Mouse (Mus musculus) stomach, postnatal 0 days (tissue): ENCODE data around the gene Ngfr. TPM values are rescaled to one million over a fixed set of nuclear protein-coding genes. Genes with fewer than 3 reads are reported as not detected.

Source experiments
- ATAC-seq: fragments of 200-750 bp; cut with Nextera tagmentation; 2 replicates; pipeline ENCODE4 v1.8.0; 2017; ENCODE audit not compliant: low FRiP score, low TSS enrichment
- DNase-seq: peaks from one replicate; pipeline ENCODE4 v3.0.0-alpha.2; 2016; ENCODE audit warnings: low spot score
- H3K27ac ChIP-seq: fragments of 300-500 bp; sonication (generic); replicated peaks from 2 replicates; pipeline ENCODE4 v1.5.1; 2014; ENCODE audit warnings: mild to moderate bottlenecking, control low read depth
- H3K27me3 ChIP-seq: fragments of 300-500 bp; sonication (generic); 2 replicates; pipeline ENCODE4 v1.6.1; 2014; ENCODE audit warnings: low read length; ENCODE audit not compliant: control insufficient read depth, insufficient read depth
- H3K36me3 ChIP-seq: fragments of 300-500 bp; sonication (generic); 2 replicates; pipeline ENCODE4 v1.6.1; 2014; ENCODE audit warnings: low read length, mixed read lengths; ENCODE audit not compliant: control insufficient read depth, insufficient read depth
- H3K4me1 ChIP-seq: fragments of 300-500 bp; sonication (generic); replicated peaks from 2 replicates; pipeline ENCODE4 v1.6.1; 2014; ENCODE audit warnings: antibody characterized with exemption; ENCODE audit not compliant: control insufficient read depth, insufficient read depth
- H3K4me2 ChIP-seq: fragments of 300-500 bp; sonication (generic); replicated peaks from 2 replicates; pipeline ENCODE4 v1.6.1; 2014; ENCODE audit warnings: low read depth, mild to moderate bottlenecking, control low read depth, moderate library complexity
- H3K4me3 ChIP-seq: fragments of 300-500 bp; sonication (generic); 2 replicates; pipeline ENCODE4 v1.5.1; 2014; ENCODE audit warnings: low read depth, low read length, control low read depth
- H3K9ac ChIP-seq: fragments of 300-500 bp; sonication (generic); 2 replicates; pipeline ENCODE4 v1.6.1; 2014; ENCODE audit warnings: mild to moderate bottlenecking, low read length, control low read depth, mixed read lengths
- H3K9me3 ChIP-seq: fragments of 300-500 bp; sonication (generic); 2 replicates; pipeline ENCODE4 v1.6.1; 2016; ENCODE audit warnings: low read length; ENCODE audit not compliant: control insufficient read depth
- CTCF ChIP-seq: IDR thresholded peaks from 2 replicates; pipeline ENCODE4 v1.5.1; 2016; ENCODE audit warnings: antibody characterized with exemption, low read depth, mild to moderate bottlenecking, moderate library complexity
- EP300 ChIP-seq: optimal IDR thresholded peaks from 2 replicates; pipeline ENCODE3; 2016; ENCODE audit warnings: antibody characterized with exemption
- WGBS: fragments of 180-500 bp; shearing (Covaris S2); extraction: QIAGEN DNeasy Blood & Tissue Kit; methylation state at CpG from one replicate; pipeline ENCODE4 v1.1.7; 2014; 5-methylcytosine and 5-hydroxymethylcytosine counted together
- polyA plus RNA-seq: library from polyadenylated mRNA; unstranded; fragments of >200 nt; fragmentation: Nextera tagmentation; extraction: Ambion mirVana; gene quantifications from 2 replicates; pipeline ENCODE4 v1.2.1, GENCODE M21; 2015

Ngfr gene
- polyA plus RNA-seq, 1 experiment from 2014 or later, result 3.9 TPM

DNA sequence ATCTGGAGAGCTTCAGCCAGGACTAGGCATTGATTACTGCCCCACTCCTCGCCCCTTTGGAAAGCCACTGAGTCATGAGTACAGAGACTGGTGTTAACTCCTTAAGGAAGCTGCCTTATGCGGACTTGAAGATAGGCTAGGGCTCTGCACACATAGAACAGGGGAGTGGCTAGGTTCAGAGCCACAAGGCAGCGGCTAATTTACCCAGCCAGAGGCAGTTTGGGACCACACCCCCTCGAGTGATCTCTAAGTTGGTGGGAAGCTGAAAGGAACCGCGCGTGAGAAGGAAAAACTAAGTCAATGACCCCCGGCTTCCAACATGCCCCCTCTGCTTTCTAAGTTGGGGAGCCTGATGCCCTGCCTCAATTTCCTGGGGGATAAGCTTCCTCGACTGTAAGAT is 2.9 kb downstream of the Ngfr start:
- WGBS, result 10% methylated on average over 9 of the region's 9 CpGs
- TF ChIP-seq CTCF, result no peak
- no peak for TF ChIP-seq EP300
- no peak overlapping the region for H3K4me3 ChIP-seq

DNA sequence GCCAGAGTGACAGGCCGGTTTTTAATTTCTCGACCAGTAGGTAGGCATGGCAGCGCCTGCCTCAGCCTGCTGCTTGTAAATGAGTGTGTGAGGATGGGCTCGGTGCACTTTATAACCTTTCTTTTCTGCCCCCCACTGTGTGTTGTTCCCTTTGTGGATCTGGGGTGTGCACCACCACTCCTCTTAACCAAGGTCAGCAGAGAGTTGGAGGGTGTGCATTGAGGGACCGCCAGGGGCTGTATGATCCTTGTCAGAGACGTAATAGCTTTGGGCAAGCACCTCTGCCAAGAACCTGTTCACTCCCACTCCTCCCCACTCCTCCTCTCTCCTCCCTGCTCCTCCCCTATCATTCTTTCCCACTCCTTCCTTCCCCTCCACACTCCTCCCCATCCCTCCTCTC is 4.1 kb downstream of the Ngfr start:
- no peak overlapping the region for H3K9ac ChIP-seq
- no peaks in the 10 kb centered on the region for H3K9me3 ChIP-seq
- no peak overlapping the region for H3K4me2 ChIP-seq
- 57% methylated on average over 6 of the region's 6 CpGs for WGBS
- no peaks in the 10 kb centered on the region for H3K36me3 ChIP-seq
- DNase-seq (no peak), ATAC-seq (no peak)
- H3K4me1 ChIP-seq, result no peaks in the 10 kb centered on the region; the same call in 1 of the 2 replicates
- no peak overlapping the region for H3K27ac ChIP-seq
- peaks cover 11% of the 10 kb centered on the region; the same call in 1 of the 2 replicates for H3K27me3 ChIP-seq
- no peak overlapping the region for H3K4me3 ChIP-seq
- TF ChIP-seq CTCF, result no peak
- no peak for TF ChIP-seq EP300

More for the DNA sequence above, 2.9 kb downstream of the Ngfr start:
- H3K4me1 ChIP-seq, result no peaks in the 10 kb centered on the region; the same call in 1 of the 2 replicates
- peak overlapping the region; percentile 59; the same call in 1 of the 2 replicates for H3K4me2 ChIP-seq
- no peaks in the 10 kb centered on the region for H3K9me3 ChIP-seq
- DNase-seq (no peak), ATAC-seq (no peak)
- H3K9ac ChIP-seq, result no peak overlapping the region
- no peak overlapping the region for H3K27ac ChIP-seq
- H3K27me3 ChIP-seq, result peaks cover 11% of the 10 kb centered on the region; the same call in 1 of the 2 replicates
- H3K36me3 ChIP-seq, result no peaks in the 10 kb centered on the region

DNA sequence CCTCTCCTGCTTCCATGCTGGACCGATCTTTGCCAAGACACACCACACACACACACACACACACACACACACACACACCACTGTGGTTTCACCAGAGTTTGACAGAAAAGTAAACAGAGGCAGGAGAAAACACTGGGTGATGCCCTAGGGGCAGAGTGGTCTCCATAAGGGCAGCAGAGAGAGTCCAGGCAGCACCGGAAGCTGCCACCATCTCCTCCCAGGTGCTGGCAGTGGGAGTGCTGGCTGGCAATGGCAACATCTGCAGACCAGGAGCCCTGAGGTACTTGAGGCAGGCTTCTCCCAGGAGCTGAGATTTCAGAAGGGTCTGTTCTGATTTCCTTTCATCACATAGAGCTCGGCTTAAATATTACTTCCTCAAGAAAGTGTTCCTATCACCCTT is 5.3 kb downstream of the Ngfr start:
- Histone ChIP-seq H3K4me2 (no peak overlapping the region), H3K27ac (no peak overlapping the region), H3K4me3 (no peak overlapping the region), H3K36me3 (no peaks in the 10 kb centered on the region), H3K9me3 (no peaks in the 10 kb centered on the region), H3K27me3 (peaks cover 11% of the 10 kb centered on the region; the same call in 1 of the 2 replicates), H3K4me1 (no peaks in the 10 kb centered on the region; the same call in 1 of the 2 replicates), H3K9ac (no peak overlapping the region)
- no peak for DNase-seq
- TF ChIP-seq CTCF (no peak), EP300 (no peak)
- WGBS, result 41% methylated on average over 3 of the region's 3 CpGs
- no peak for ATAC-seq

DNA sequence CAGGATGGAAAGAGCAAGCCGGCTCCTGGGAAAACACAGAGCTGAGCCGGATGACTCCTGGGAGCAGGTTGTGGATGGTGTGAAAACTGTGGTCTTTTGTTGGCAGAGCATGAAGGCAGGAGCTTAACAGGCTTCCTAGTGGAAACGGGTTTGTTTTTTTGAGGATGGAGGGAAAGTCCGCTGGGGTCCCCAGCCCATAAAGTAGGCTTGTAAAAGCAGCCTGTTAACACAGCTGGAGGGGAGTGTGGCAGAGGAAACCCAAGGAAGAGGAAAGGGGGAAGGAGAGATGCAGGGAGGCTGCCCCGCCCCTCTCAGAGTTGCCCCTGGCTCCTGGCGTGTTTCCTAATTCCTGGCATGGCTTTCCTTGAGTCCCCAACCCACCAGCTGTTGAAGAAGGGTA is 8.1 kb downstream of the Ngfr start:
- H3K27ac ChIP-seq, result no peak overlapping the region
- no peak for DNase-seq
- TF ChIP-seq EP300 (no peak), CTCF (no peak)
- H3K4me3 ChIP-seq, result no peak overlapping the region
- H3K9me3 ChIP-seq, result no peaks in the 10 kb centered on the region
- no peaks in the 10 kb centered on the region for H3K36me3 ChIP-seq
- no peak for ATAC-seq
- no peaks in the 10 kb centered on the region; the same call in none of the 2 replicates for H3K4me1 ChIP-seq
- H3K27me3 ChIP-seq, result peaks cover 5% of the 10 kb centered on the region; the same call in 1 of the 2 replicates
- H3K9ac ChIP-seq, result no peak overlapping the region
- 32% methylated on average over 6 of the region's 6 CpGs for WGBS
- H3K4me2 ChIP-seq, result no peak overlapping the region

DNA sequence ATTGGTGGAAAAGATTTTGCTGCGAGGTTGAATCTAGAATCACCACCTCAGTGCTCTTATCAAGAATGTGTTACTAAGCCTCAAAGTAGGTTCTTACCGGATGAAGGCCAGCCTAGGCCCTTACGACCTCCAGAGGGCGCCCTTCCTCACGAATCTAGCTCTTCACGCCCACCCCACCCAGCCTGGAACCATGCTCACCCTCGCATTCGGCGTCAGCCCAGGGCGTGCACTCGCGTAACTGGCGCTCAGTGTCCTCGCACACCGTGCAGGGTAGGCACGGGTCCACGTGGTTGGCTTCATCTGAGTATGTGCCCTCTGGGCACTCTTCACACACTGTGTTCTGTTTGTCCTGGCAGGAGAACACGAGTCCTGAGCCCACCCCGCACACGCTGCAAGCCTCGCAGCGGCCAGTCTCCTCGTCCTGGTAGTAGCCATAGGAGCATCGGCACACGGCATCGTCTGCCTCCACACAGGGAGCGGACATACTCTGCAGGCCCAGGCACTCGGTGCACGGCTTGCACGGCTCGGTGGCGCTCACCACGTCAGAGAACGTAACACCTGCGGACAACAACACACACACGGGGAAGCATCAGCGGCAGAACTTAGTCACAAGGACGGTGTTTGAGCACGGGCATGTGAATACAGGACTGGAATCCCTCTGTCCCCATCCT is 9.6 kb downstream of the Ngfr start:
- no peaks in the 10 kb centered on the region; the same call in 1 of the 2 replicates for H3K27me3 ChIP-seq
- H3K4me1 ChIP-seq, result no peaks in the 10 kb centered on the region; the same call in none of the 2 replicates
- H3K4me2 ChIP-seq, result no peak overlapping the region
- TF ChIP-seq CTCF (peak; percentile 78), EP300 (no peak)
- no peaks in the 10 kb centered on the region for H3K9me3 ChIP-seq
- no peak overlapping the region for H3K4me3 ChIP-seq
- H3K9ac ChIP-seq, result no peak overlapping the region
- peak; percentile 19; the same call in 1 of the 2 replicates for ATAC-seq
- H3K36me3 ChIP-seq, result no peaks in the 10 kb centered on the region
- peak; percentile 52 for DNase-seq
- H3K27ac ChIP-seq, result no peak overlapping the region
- WGBS, result 27% methylated on average over 39 of the region's 39 CpGs

DNA sequence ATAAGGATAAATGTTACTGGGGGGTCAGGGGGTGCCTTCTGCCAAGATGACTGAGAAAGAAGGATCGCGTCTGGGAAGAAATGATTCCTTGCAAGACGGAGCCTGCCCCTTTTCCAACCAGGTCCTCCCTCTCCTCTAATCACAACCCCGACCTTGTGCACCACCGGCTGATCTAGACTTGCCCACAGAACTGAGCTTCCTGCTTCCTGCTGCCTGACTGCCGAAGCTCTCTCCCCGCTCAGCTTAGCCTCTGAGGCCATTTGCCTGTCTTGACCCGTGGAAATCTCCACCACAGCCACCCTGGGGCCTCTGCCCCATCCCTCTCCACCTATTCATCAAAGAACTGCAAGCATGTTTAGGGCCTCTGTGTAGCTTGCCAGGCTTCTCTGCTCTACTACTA is 11.2 kb downstream of the Ngfr start:
- Histone ChIP-seq H3K4me3 (no peak overlapping the region), H3K27me3 (no peaks in the 10 kb centered on the region), H3K4me1 (peaks cover 4% of the 10 kb centered on the region), H3K27ac (peak overlapping the region; percentile 2; the same call in 1 of the 2 replicates), H3K4me2 (no peak overlapping the region), H3K9ac (no peak overlapping the region), H3K36me3 (no peaks in the 10 kb centered on the region), H3K9me3 (no peaks in the 10 kb centered on the region)
- TF ChIP-seq EP300 (no peak), CTCF (no peak)
- DNase-seq (no peak), ATAC-seq (no peak)
- 55% methylated on average over 8 of the region's 8 CpGs for WGBS
